Mouse (Mus musculus) kidney, embryonic 16.5 days (tissue): Measurements from ENCODE around the gene Slco3a1. TPM values are rescaled to one million over a fixed set of nuclear protein-coding genes. Genes with fewer than 3 reads are reported as not detected.

ENCODE experiments used
- ATAC-seq: fragments of 200-750 bp; cut with Nextera tagmentation; 2 replicates; pipeline ENCODE4 v1.8.0; 2017; ENCODE audit warnings: moderate TSS enrichment; ENCODE audit not compliant: low FRiP score, low TSS enrichment
- H3K27ac ChIP-seq: fragments of 300-500 bp; sonication (generic); 2 replicates; pipeline ENCODE4 v1.5.1; 2014; ENCODE audit warnings: low read length
- H3K27me3 ChIP-seq: fragments of 300-500 bp; sonication (generic); 2 replicates; pipeline ENCODE4 v1.6.1; 2014; ENCODE audit warnings: low read length, control low read depth, mixed read lengths; ENCODE audit not compliant: insufficient read depth
- H3K36me3 ChIP-seq: fragments of 300-500 bp; sonication (generic); 2 replicates; pipeline ENCODE4 v1.6.1; 2014; ENCODE audit warnings: low read length, control low read depth, mixed read lengths; ENCODE audit not compliant: insufficient read depth
- H3K4me1 ChIP-seq: fragments of 300-500 bp; sonication (generic); 2 replicates; pipeline ENCODE4 v1.6.1; 2014; ENCODE audit warnings: low read length, control low read depth, mixed read lengths; ENCODE audit not compliant: insufficient read depth
- H3K4me2 ChIP-seq: fragments of 300-500 bp; sonication (generic); replicated peaks from 2 replicates; pipeline ENCODE4 v1.6.1; 2014; ENCODE audit warnings: low read depth, low read length
- H3K4me3 ChIP-seq: fragments of 300-500 bp; sonication (generic); 2 replicates; pipeline ENCODE4 v1.5.1; 2014; ENCODE audit warnings: mild to moderate bottlenecking, low read length
- H3K9ac ChIP-seq: fragments of 300-500 bp; sonication (generic); replicated peaks from 2 replicates; pipeline ENCODE4 v1.6.1; 2014; ENCODE audit warnings: low read length
- H3K9me3 ChIP-seq: fragments of 300-500 bp; sonication (generic); 2 replicates; pipeline ENCODE4 v1.6.1; 2016; ENCODE audit warnings: low read length, control low read depth
- WGBS: fragments of 180-500 bp; shearing (Covaris S2); extraction: QIAGEN DNeasy Blood & Tissue Kit; methylation state at CpG from one replicate; pipeline ENCODE4 v1.1.7; 2014; 5-methylcytosine and 5-hydroxymethylcytosine counted together
- polyA plus RNA-seq: library from polyadenylated mRNA; unstranded; fragments of >200 nt; fragmentation: Nextera tagmentation; extraction: Ambion mirVana; gene quantifications from 2 replicates; pipeline ENCODE4 v1.2.1, GENCODE M21; 2015

The Slco3a1 gene
- polyA plus RNA-seq, 1 experiment from 2014 or later: 20.8 TPM

DNA sequence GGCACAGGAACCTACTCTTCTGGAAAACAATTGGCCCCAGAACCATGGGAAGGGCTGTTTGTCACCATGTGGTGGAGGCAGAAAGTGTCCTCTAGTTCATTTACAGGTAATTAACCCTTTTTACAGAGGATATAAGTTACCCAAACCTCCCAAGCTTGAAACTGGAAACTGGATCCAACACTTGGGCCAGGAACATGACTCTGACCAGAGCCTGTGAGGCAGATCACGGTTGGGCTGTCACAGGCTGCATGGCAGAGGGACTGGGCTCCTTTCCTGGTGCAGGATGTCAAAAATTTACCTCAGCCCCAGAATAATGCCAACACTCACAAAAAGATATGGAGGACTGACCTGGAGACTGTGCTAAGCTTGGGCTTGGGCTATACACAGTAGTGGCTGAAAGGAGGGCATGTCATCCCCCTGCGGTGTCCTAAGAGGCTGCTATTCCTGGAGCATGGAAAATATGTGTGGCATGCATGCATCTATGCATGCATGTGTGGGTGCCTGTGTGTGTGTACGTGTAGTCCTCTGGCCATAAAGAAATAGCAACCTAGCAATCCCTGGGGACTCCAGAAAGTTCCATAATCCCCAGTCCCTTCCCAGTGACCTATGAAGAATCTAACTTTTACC, 171.4 kb downstream of the Slco3a1 start:
- no peak overlapping the region for H3K27ac ChIP-seq

DNA sequence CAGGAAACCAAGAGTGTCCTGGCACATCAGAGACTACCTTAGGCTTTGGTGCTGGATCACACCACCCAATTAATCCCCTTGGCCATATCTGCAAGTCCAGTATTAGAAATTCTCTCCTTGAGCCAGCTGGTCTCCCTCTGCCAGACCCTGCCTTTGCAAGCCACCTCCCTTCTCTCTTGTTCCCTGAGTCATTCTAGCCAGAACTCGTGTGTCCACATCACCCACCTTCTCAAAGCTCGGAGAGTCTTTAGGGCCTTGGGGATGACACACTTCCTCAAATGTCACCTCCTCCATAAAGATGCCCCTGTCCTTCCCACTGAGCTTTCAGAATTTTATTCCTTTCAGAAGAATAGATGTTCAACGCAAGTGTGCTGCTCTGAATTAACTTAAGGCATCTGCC, 172.3 kb downstream of the Slco3a1 start:
- Histone ChIP-seq H3K4me1 (peaks cover 28% of the 10 kb centered on the region), H3K4me3 (no peak overlapping the region), H3K27ac (0 out of 2 replicates have a peak overlapping the region, but pooled peaks have one; percentile 10), H3K4me2 (no peak overlapping the region), H3K27me3 (0 out of 2 replicates have a peak, but pooled peaks cover 3% of the 10 kb centered on the region), H3K9ac (no peak overlapping the region), H3K9me3 (no peaks in the 10 kb centered on the region), H3K36me3 (no peaks in the 10 kb centered on the region)
- WGBS: 61% methylated on average over 3 of the region's 3 CpGs
- no peak for ATAC-seq

More for the DNA sequence above, 171.4 kb downstream of the Slco3a1 start:
- Histone ChIP-seq H3K4me1 (peaks cover 24% of the 10 kb centered on the region), H3K36me3 (no peaks in the 10 kb centered on the region), H3K27me3 (0 out of 2 replicates have a peak, but pooled peaks cover 3% of the 10 kb centered on the region), H3K4me2 (no peak overlapping the region), H3K9me3 (no peaks in the 10 kb centered on the region), H3K4me3 (no peak overlapping the region), H3K9ac (no peak overlapping the region)
- ATAC-seq: peak; percentile 31
- WGBS: 55% methylated on average over 3 of the region's 3 CpGs

DNA sequence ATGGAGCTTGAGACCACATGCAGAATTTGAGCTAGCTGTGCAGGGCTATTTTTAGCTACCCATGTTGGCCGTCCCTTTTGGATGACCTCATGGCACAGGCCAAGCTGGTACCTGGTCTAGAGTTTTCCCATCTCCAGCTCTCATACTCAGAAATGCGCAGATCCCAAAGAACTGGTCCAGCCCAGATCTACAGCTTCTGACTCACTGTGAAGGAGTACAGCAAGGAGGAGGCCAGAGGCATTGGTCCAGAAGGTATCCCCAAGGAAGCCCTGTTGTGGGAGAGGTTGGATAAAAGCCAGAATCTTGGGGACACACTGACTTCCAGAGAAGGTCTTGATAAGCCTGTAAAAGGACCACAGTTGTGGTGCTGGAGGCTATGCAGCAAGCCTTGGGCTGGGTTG, 172.7 kb downstream of the Slco3a1 start:
- Histone ChIP-seq H3K36me3 (no peaks in the 10 kb centered on the region), H3K27ac (no peak overlapping the region), H3K4me1 (peaks cover 32% of the 10 kb centered on the region), H3K9me3 (no peaks in the 10 kb centered on the region), H3K9ac (no peak overlapping the region), H3K4me2 (no peak overlapping the region), H3K4me3 (no peak overlapping the region), H3K27me3 (0 out of 2 replicates have a peak, but pooled peaks cover 3% of the 10 kb centered on the region)
- 56% methylated on average over 2 of the region's 2 CpGs for WGBS
- ATAC-seq: no peak

DNA sequence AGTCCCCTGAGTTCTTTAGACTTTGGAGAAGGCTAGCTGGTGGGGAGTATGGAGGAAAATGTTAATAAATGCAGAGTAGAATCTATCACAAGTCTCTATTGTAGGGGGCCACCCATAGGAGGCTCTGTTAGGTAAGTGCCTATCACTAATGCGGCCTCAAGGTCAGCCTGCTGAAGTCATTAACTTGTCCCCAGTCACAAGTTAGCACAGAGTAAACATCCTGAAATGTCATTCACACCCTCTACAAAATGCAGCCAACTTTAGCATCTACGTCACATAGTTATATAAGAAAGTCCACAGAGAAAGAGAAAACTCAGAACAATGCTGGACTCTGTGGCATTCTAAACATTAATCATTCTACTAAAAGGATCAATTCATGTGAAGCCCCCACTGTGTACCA, 173.5 kb downstream of the Slco3a1 start:
- 78% methylated on average over 2 of the region's 2 CpGs for WGBS

DNA sequence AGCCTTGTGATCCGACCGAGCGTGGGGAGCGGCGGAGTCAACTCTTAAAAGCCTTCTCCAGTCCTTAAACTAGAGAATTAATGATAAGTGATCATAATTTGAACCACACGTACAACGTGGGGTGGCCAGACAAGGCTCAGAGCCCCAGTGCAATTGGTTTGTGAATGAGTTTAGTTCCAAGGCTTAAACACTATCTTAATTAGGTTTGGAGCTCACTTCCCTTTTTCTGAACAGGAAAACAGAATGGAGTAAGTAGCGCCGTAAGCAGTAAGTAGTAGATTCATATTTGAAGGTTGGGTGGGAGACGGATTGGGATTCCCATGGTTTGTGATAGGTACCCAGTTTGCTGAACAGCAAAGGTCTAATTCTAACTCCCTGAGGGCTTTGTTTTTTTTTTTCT, 176.7 kb downstream of the Slco3a1 start:
- Histone ChIP-seq H3K36me3 (no peaks in the 10 kb centered on the region), H3K27me3 (no peaks in the 10 kb centered on the region), H3K4me1 (peaks cover 47% of the 10 kb centered on the region), H3K4me3 (no peak overlapping the region), H3K27ac (no peak overlapping the region), H3K4me2 (no peak overlapping the region), H3K9me3 (no peaks in the 10 kb centered on the region), H3K9ac (no peak overlapping the region)
- 75% methylated on average over 10 of the region's 10 CpGs for WGBS
- ATAC-seq: no peak

More for the DNA sequence above, 173.5 kb downstream of the Slco3a1 start:
- Histone ChIP-seq H3K4me3 (no peak overlapping the region), H3K4me2 (no peak overlapping the region), H3K27ac (no peak overlapping the region), H3K36me3 (no peaks in the 10 kb centered on the region), H3K9ac (no peak overlapping the region), H3K9me3 (no peaks in the 10 kb centered on the region), H3K4me1 (peaks cover 40% of the 10 kb centered on the region), H3K27me3 (0 out of 2 replicates have a peak, but pooled peaks cover under 1% of the 10 kb centered on the region)
- no peak for ATAC-seq

DNA sequence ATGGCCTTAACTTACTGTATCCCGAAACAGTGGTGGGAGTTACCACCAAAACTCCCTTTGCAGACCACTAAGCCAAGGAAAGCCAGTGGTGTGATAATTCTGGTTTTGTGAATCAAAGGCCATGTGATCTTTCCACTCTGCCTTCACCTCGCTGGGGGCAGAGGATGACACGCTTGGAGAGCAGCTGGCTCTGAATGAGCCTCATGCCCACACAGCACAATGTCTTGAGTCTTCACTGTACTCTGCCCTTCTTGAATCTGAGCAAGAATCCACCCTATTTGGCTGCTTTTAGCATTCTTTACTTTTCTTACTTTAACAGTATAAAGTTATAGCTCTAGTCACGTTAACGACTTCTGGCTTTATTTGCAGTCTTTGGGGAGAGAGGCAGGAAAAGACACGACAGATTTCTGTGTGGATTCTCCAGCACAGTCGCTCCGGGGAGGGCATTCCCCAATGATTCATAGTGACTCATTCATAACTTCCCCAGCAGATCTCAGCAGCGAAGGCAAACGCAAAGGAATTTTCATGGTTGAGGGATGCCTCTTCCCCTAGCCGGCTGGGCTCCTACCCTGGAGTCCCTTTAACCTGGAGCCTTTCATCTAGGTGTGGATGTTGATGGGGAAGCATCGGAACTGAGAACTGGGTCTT, 178.1 kb downstream of the Slco3a1 start:
- Histone ChIP-seq H3K4me1 (peaks cover 48% of the 10 kb centered on the region), H3K36me3 (no peaks in the 10 kb centered on the region), H3K4me3 (no peak overlapping the region), H3K9ac (no peak overlapping the region; the same call in 1 of the 2 replicates), H3K27me3 (no peaks in the 10 kb centered on the region), H3K27ac (peak overlapping the region; percentile 13; the same call in 1 of the 2 replicates), H3K9me3 (no peaks in the 10 kb centered on the region), H3K4me2 (no peak overlapping the region)
- ATAC-seq: 0 out of 2 replicates have a peak, but pooled peaks have one; percentile 24
- WGBS: 18% methylated on average over 12 of the region's 12 CpGs

DNA sequence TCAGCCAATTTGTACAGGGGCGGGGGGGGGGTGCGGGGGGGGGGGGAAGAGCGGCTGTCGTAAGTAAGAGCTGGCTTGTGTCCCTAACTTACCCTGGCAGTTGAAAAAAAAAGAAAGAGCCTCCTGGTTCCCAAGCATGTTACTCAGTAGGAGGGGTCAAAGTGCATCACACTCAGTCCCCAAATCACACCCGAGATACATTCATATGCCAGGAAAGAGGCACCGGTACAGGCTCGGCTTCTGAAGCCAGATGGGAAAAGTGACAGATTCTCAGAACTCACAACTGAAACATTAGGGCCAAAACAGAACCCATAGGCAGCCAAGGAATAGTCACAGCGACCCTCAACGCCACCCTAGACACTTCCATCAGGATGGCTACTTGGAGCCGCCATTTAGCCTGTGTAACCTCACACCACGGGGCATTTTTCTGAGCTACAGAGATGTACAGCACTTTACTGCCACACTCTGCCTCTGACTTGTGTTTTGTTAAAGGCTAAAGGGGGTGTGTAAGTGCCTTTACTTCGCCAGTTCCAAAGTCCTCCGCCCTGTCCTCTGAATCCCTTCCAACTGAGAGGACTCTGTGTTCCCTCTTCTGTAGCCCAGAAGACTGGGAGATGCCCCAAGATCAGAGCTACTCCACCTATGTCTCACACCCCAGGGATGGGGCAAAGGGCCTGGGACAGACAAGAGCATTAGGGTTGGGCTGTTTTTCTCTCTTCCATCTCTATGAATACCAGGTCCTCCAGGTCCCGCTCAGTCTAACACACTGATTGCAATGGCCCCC, 179.2 kb downstream of the Slco3a1 start:
- Histone ChIP-seq H3K4me3 (no peak overlapping the region), H3K9me3 (no peaks in the 10 kb centered on the region), H3K36me3 (no peaks in the 10 kb centered on the region), H3K9ac (no peak overlapping the region), H3K27ac (0 out of 2 replicates have a peak overlapping the region, but pooled peaks have one; percentile 13), H3K4me2 (no peak overlapping the region), H3K4me1 (peaks cover 44% of the 10 kb centered on the region), H3K27me3 (no peaks in the 10 kb centered on the region)
- WGBS: 76% methylated on average over 11 of the region's 14 CpGs
- ATAC-seq: no peak

DNA sequence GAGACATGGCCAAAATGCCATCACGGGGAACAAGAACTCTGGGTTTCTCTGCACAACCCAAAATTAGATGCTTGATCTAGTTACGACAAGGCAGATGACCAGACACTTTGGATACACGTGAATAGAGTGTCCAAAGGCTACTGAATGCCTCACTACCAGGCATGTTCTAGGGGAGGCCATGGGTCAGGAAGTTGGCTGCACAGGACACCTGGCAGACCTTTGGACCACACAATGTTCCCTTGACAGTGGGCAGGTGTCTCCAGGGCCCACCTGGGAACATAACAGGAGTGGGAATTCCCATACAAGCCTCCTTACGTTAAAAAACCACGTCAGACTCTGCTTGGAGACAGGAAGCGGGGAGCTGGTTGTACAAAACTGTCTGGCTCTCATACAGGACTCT, 181.5 kb downstream of the Slco3a1 start:
- no peaks in the 10 kb centered on the region for H3K9me3 ChIP-seq
- peaks cover 44% of the 10 kb centered on the region for H3K4me1 ChIP-seq
- H3K9ac ChIP-seq: no peak overlapping the region
- no peak for ATAC-seq
- no peak overlapping the region for H3K4me3 ChIP-seq
- no peak overlapping the region for H3K4me2 ChIP-seq
- H3K27ac ChIP-seq: no peak overlapping the region
- no peaks in the 10 kb centered on the region for H3K27me3 ChIP-seq
- 77% methylated on average over 6 of the region's 6 CpGs for WGBS
- no peaks in the 10 kb centered on the region for H3K36me3 ChIP-seq

DNA sequence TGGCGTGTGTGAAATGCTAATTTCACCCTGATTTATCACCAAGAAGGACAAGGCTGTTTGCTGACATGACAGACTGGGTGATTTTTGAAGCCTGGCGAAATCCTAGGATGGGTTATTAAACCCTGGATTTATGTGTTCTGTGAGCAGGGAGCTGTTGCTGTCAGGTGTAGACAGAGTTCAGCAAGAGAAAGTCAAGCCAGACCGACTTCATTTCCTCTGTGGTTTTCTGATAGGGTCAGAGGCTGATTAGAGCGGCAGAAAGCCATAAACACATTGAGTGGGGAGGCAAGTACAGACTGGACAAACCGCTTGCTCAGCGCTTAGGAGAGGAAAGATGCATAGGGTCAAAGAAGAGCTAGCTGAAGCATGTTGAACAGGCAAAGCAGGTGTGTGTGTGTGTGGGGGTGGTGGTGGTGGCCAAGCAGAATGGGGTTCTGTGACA, 182.4 kb downstream of the Slco3a1 start:
- no peaks in the 10 kb centered on the region for H3K9me3 ChIP-seq
- 16% methylated on average over 6 of the region's 6 CpGs for WGBS
- ATAC-seq: peak; percentile 80
- H3K4me2 ChIP-seq: no peak overlapping the region
- no peak overlapping the region; the same call in 1 of the 2 replicates for H3K9ac ChIP-seq
- H3K4me1 ChIP-seq: peaks cover 39% of the 10 kb centered on the region
- H3K36me3 ChIP-seq: no peaks in the 10 kb centered on the region
- H3K27ac ChIP-seq: peak overlapping the region; percentile 68
- no peaks in the 10 kb centered on the region for H3K27me3 ChIP-seq
- no peak overlapping the region for H3K4me3 ChIP-seq
